Mouse (Mus musculus) ovary, adult 18-20 months (tissue): ENCODE results near the gene Myd88.

ENCODE experiments used
- DNase-seq: peaks from one replicate; pipeline ENCODE4 v3.0.0; 2022; ENCODE audit warnings: low spot score, mixed read lengths

Gene Myd88

GRCm38 (mm10) chr9:119290791-119291190, 50.4 kb downstream of the Myd88 start:
- DNase-seq = no peak
